Mouse (Mus musculus) forebrain, embryonic 14.5 days (tissue): ENCODE results near the gene Iqgap1. TPM values are rescaled to one million over a fixed set of nuclear protein-coding genes. Genes with fewer than 3 reads are reported as not detected.
A peak's percentile ranks its signal among the peaks of the same experiment; 100 is the strongest.

Experiments used
- ATAC-seq: fragments of 200-750 bp; cut with Nextera tagmentation; 2 replicates; pipeline ENCODE4 v1.8.0; 2017; ENCODE audit warnings: mild to moderate bottlenecking, moderate library complexity
- DNase-seq: peaks from one replicate; pipeline ENCODE4 v3.0.0-alpha.2; 2015; ENCODE audit warnings: low spot score
- H3K27ac ChIP-seq: fragments of 300-500 bp; sonication (generic); 2 replicates; pipeline ENCODE4 v1.5.1; 2014; ENCODE audit warnings: low read depth, mild to moderate bottlenecking, control low read depth, low read length, moderate library complexity
- H3K27me3 ChIP-seq: fragments of 300-500 bp; sonication (generic); replicated peaks from 2 replicates; pipeline ENCODE4 v1.6.1; 2014; ENCODE audit warnings: low read length, control low read depth, mixed read lengths; ENCODE audit not compliant: control insufficient read depth, insufficient read depth
- H3K36me3 ChIP-seq: fragments of 300-500 bp; sonication (generic); 2 replicates; pipeline ENCODE4 v1.6.1; 2014; ENCODE audit warnings: low read length, control low read depth; ENCODE audit not compliant: control insufficient read depth, insufficient read depth
- H3K4me1 ChIP-seq: fragments of 300-500 bp; sonication (generic); 2 replicates; pipeline ENCODE4 v1.6.1; 2014; ENCODE audit warnings: antibody characterized with exemption, low read length, control low read depth; ENCODE audit not compliant: control insufficient read depth, insufficient read depth
- H3K4me2 ChIP-seq: fragments of 300-500 bp; sonication (generic); 2 replicates; pipeline ENCODE4 v1.6.1; 2014; ENCODE audit warnings: mild to moderate bottlenecking, control low read depth, low read length
- H3K4me3 ChIP-seq: fragments of 300-500 bp; sonication (generic); 2 replicates; pipeline ENCODE4 v1.5.1; 2014; ENCODE audit warnings: low read depth, low read length, control low read depth
- H3K9ac ChIP-seq: fragments of 300-500 bp; sonication (generic); 2 replicates; pipeline ENCODE4 v1.6.1; 2014; ENCODE audit warnings: mild to moderate bottlenecking, low read length, control low read depth, moderate library complexity
- H3K9me3 ChIP-seq: fragments of 300-500 bp; sonication (generic); replicated peaks from 2 replicates; pipeline ENCODE4 v1.6.1; 2016; ENCODE audit warnings: low read length, control low read depth, mixed read lengths; ENCODE audit not compliant: control insufficient read depth
- WGBS: fragments of 180-500 bp; shearing (Covaris S2); extraction: QIAGEN DNeasy Blood & Tissue Kit; methylation state at CpG from one replicate; pipeline ENCODE4 v1.1.7; 2014; 5-methylcytosine and 5-hydroxymethylcytosine counted together
- polyA plus RNA-seq: library from polyadenylated mRNA; unstranded; fragments of >200 nt; fragmentation: Nextera tagmentation; extraction: Ambion mirVana; gene quantifications from 2 replicates; pipeline ENCODE4 v1.2.1, GENCODE M21; 2014

Gene Iqgap1
- 16.5 and 21.5 TPM in 2 replicates for polyA plus RNA-seq

GRCm38 (mm10) chr7:80825843-80826403 lies at the start of gene Iqgap1:
Iqgap1 (minus strand) TSS chr7:80825974.
- WGBS: 81% methylated on average over 11 of the region's 11 CpGs

GRCm38 (mm10) chr7:80873631-80874030 lies 47.9 kb upstream of the Iqgap1 start:
- Histone ChIP-seq H3K27ac (no peak overlapping the region), H3K27me3 (0 out of 2 replicates have a peak, but pooled peaks cover 4% of the 10 kb centered on the region), H3K9ac (no peak overlapping the region), H3K4me2 (no peak overlapping the region), H3K9me3 (no peaks in the 10 kb centered on the region), H3K4me1 (no peaks in the 10 kb centered on the region), H3K36me3 (peaks cover 86% of the 10 kb centered on the region), H3K4me3 (no peak overlapping the region)
- ATAC-seq (no peak), DNase-seq (no peak)
- WGBS: 96% methylated on average over 2 of the region's 2 CpGs

More at GRCm38 (mm10) chr7:80825843-80826403, at the start of gene Iqgap1:
- Histone ChIP-seq H3K9ac (no peak within 1 kb of the TSS), H3K27ac (no peak within 1 kb of the TSS), H3K27me3 (no peaks in the 10 kb centered on the region), H3K4me3 (no peak within 1 kb of the TSS), H3K4me2 (no peak within 1 kb of the TSS), H3K36me3 (no peaks in the 10 kb centered on the region), H3K4me1 (no peaks in the 10 kb centered on the region), H3K9me3 (no peaks in the 10 kb centered on the region)
- ATAC-seq (no peak), DNase-seq (no peak)

DNA sequence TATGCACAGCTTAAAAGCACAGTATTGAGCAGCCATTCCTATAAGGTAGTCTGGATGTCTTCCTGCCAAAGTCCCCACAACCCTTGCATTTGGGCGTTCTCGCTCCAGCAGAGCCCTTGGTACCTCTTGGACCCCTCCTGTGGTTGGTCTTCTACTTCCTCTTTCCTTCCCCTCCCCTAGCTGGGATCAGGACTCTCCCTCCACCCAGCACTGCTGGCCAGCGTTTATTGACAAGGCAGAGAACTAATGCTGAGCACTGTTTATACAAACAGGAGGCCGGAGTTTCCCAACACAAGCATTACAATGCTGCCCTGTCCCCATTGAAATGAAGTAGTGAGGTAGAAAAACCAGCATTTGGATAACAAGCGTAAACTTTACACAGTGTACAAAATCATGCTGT lies 47.3 kb upstream of the Iqgap1 start:
- Histone ChIP-seq H3K4me1 (no peaks in the 10 kb centered on the region), H3K4me2 (no peak overlapping the region), H3K27ac (no peak overlapping the region), H3K9me3 (no peaks in the 10 kb centered on the region), H3K27me3 (0 out of 2 replicates have a peak, but pooled peaks cover 4% of the 10 kb centered on the region), H3K36me3 (peaks cover 92% of the 10 kb centered on the region), H3K9ac (no peak overlapping the region), H3K4me3 (no peak overlapping the region)
- 86% methylated on average over 5 of the region's 5 CpGs for WGBS
- no peak for DNase-seq
- ATAC-seq: no peak

- ATAC-seq (no peak), DNase-seq (no peak)
- no peak overlapping the region for H3K4me3 ChIP-seq
- no peaks in the 10 kb centered on the region for H3K4me1 ChIP-seq
- 91% methylated on average over 2 of the region's 2 CpGs for WGBS
- H3K9me3 ChIP-seq: no peaks in the 10 kb centered on the region
- H3K9ac ChIP-seq: no peak overlapping the region
- H3K27me3 ChIP-seq: no peaks in the 10 kb centered on the region
- no peak overlapping the region for H3K4me2 ChIP-seq
- H3K27ac ChIP-seq: no peak overlapping the region
- peaks cover 90% of the 10 kb centered on the region for H3K36me3 ChIP-seq
These were observed 42.9 kb upstream of the Iqgap1 start for GRCm38 (mm10) chr7:80868686-80869085.

DNA sequence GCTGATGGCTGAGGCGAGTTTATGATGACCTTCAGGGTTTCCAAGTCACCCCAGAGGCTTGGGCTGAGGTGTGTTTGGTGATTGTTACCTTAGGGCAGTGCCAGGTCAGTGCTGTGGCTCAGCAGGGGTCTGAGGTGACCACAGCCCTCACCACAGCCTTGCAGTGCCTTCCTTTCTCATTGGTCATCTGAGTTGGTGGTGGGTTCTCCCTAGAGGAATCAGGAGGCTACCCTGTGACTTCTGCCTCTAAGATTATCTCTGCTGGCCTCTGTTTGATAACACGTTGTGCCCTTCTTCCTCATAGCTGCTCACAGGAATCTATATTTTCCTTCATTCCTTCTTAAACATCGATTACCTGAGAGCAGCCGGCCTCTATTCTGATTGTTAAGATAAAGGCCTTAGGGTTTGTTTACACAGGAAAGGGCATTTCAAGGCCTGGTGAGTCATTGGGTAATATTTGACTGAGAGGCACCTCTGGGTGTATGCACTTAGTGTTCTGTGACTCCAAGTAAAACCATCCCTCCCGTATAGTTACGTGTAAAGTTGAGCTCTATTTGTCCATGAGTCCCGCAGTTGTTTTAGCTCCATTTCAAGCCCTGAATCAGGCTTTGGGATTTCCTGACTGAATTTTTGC lies 40.9 kb upstream of the Iqgap1 start:
- no peak overlapping the region for H3K4me2 ChIP-seq
- no peaks in the 10 kb centered on the region for H3K9me3 ChIP-seq
- WGBS: 92% methylated on average over 7 of the region's 7 CpGs
- H3K27me3 ChIP-seq: no peaks in the 10 kb centered on the region
- H3K9ac ChIP-seq: no peak overlapping the region
- peaks cover 79% of the 10 kb centered on the region for H3K36me3 ChIP-seq
- H3K4me1 ChIP-seq: peaks cover 15% of the 10 kb centered on the region
- no peak overlapping the region for H3K4me3 ChIP-seq
- DNase-seq (no peak), ATAC-seq (no peak)
- H3K27ac ChIP-seq: no peak overlapping the region

DNA sequence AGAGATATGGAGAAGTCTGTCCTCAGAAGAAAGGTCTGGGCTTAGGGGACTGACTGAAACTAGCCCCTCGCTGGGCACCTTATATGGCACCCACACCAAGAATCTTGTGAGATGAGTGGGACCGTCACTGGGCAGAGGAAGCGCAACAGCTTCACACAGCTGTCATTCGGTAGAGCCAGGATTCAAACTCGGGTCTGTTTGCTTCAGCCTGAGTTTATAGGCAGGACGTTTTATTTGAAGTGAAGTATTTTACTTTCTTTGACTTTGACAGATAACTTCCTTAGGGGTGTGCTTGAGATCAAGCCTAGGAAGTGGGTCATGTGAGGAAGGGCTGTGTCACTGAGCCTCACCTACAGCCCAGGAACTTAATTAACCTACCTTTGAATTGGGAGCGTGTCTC lies 39.7 kb upstream of the Iqgap1 start:
- H3K4me3 ChIP-seq: no peak overlapping the region
- H3K27me3 ChIP-seq: no peaks in the 10 kb centered on the region
- 96% methylated on average over 7 of the region's 7 CpGs for WGBS
- no peak overlapping the region for H3K4me2 ChIP-seq
- no peak overlapping the region for H3K9ac ChIP-seq
- ATAC-seq (no peak), DNase-seq (no peak)
- H3K36me3 ChIP-seq: peaks cover 70% of the 10 kb centered on the region
- H3K9me3 ChIP-seq: no peaks in the 10 kb centered on the region
- H3K4me1 ChIP-seq: peaks cover 17% of the 10 kb centered on the region
- H3K27ac ChIP-seq: no peak overlapping the region

DNA sequence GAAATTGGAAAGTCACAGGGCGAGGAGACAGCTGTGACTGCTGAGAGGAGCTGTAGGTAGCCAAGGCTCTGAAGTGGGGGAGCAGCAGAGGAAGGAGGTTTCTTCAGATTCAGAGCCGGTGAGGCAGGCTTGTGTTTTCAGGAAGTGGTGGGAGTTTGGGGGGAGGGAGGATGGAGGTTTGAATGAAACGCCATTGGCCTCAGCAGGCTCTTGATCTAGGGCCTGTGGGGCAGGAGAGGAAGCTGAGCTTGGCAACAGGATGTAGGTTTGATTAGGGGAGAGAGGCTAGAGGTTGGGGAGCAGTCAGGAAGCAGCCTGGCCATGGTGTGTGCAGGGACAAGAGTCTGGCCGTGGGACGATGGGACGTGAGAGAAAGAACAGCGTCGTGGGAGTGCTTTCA lies 39.1 kb upstream of the Iqgap1 start:
- no peaks in the 10 kb centered on the region for H3K27me3 ChIP-seq
- no peak overlapping the region for H3K4me2 ChIP-seq
- no peak for DNase-seq
- H3K36me3 ChIP-seq: peaks cover 63% of the 10 kb centered on the region
- no peak overlapping the region for H3K27ac ChIP-seq
- no peak overlapping the region for H3K4me3 ChIP-seq
- 90% methylated on average over 8 of the region's 8 CpGs for WGBS
- no peak overlapping the region for H3K9ac ChIP-seq
- ATAC-seq: no peak
- no peaks in the 10 kb centered on the region for H3K9me3 ChIP-seq
- H3K4me1 ChIP-seq: peaks cover 17% of the 10 kb centered on the region

DNA sequence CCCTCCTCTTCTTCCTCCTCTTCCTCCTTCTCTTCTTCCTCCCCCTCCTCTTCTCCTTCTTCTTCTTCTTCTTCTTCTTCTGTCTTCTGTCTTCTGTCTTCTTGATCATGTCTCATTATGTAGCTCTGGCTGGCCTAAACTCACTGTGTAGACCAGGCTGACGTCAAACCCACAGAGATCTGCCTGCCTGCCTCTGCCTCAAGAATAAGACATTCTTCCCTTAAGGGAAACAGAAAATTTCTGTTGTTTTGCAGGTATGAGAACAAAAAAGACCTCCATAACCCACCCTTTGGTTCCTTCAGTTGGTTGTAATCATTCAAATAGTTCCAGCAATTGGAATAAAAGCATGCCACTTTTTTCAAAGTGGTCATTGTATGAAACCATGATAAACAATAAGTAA lies 38.4 kb upstream of the Iqgap1 start:
- Histone ChIP-seq H3K4me1 (peaks cover 17% of the 10 kb centered on the region), H3K36me3 (peaks cover 58% of the 10 kb centered on the region), H3K27ac (no peak overlapping the region), H3K4me3 (no peak overlapping the region), H3K4me2 (peak overlapping the region; percentile 78; the same call in 1 of the 2 replicates), H3K9me3 (no peaks in the 10 kb centered on the region), H3K27me3 (no peaks in the 10 kb centered on the region), H3K9ac (0 out of 2 replicates have a peak overlapping the region, but pooled peaks have one; percentile 17)
- ATAC-seq: no peak
- DNase-seq: no peak
- 76% methylated on average over 1 of the region's 1 CpGs for WGBS

DNA sequence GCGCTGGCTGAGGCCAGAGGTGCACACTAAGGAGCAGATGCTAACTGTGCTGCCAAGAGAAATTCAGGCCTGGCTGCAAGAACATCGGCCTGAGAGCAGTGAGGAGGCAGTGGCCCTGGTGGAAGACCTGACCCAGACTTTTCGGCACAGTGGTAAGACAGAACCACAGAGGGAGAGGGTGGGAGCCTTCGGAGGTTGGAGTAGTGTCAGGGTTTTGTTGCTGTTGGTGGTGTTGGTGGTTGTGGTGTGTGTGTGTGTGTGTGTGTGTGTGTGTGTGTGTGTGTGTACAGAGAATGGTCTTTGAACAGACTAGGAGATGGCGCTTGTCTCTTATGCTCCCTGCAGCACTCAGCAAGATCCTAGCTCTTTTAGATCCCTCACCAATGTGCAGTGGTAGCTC lies 37.7 kb upstream of the Iqgap1 start:
- WGBS: 92% methylated on average over 5 of the region's 5 CpGs
- ATAC-seq (no peak), DNase-seq (no peak)
- H3K4me3 ChIP-seq: no peak overlapping the region
- peak overlapping the region; percentile 17; the same call in 1 of the 2 replicates for H3K9ac ChIP-seq
- peaks cover 17% of the 10 kb centered on the region for H3K4me1 ChIP-seq
- no peak overlapping the region for H3K27ac ChIP-seq
- H3K36me3 ChIP-seq: peaks cover 52% of the 10 kb centered on the region
- no peaks in the 10 kb centered on the region for H3K9me3 ChIP-seq
- H3K4me2 ChIP-seq: peak overlapping the region; percentile 78; the same call in 1 of the 2 replicates
- H3K27me3 ChIP-seq: no peaks in the 10 kb centered on the region
